Mouse (Mus musculus) myocyte (in vitro differentiated cells): Measurements from ENCODE around the gene Cux1.

ENCODE experiments used
- CEBPB ChIP-seq: IDR thresholded peaks from 2 replicates; pipeline ENCODE4 v1.6.1; 2011; ENCODE audit warnings: mild to moderate bottlenecking, moderate library complexity; ENCODE audit not compliant: poor library complexity, insufficient read depth, severe bottlenecking
- POLR2A ChIP-seq: IDR thresholded peaks from one replicate; pipeline ENCODE4 v1.6.1; 2011; ENCODE audit warnings: low read depth, mild to moderate bottlenecking, control low read depth, moderate library complexity; ENCODE audit not compliant: insufficient read length

GRCm38 (mm10) chr5:136488223-136488622 is 79.1 kb downstream of the Cux1 start:
- no peak for TF ChIP-seq POLR2A
- no peak for TF ChIP-seq CEBPB
